Mouse (Mus musculus): ENCODE data around the gene Tcte3.
"Not testable (repeated sequence)": the region's sequence is repeated elsewhere in the genome, so short reads cannot be mapped to it uniquely, and the experiment has no call there.

- TF ChIP-seq CTCF, POLR2A (IDR thresholded peaks at IDR 0.05; ENCODE audit: insufficient read depth, low read depth, low read length): not testable (repeated sequence)
Measured at GRCm38 (mm10) chr17:14978362-14979038, 62.8 kb downstream of the Tcte3 start, which contains the start of the genes 9030025P20Rik and Gm3417.
